Mouse (Mus musculus) CD4-positive, CD25-positive, alpha-beta regulatory T cell, adult 2 months (primary cell): ENCODE data around the gene Rgs3.

ENCODE experiments used
- DNase-seq: peaks from one replicate; pipeline ENCODE4 v3.0.0-alpha.2; 2012; ENCODE audit warnings: low read depth, low spot score

Gene Rgs3

GRCm38 (mm10) chr4:62605856-62606541 is 46.4 kb downstream of the Rgs3 start:
- DNase-seq: no peak

GRCm38 (mm10) chr4:62606542-62606882 is 46.9 kb downstream of the Rgs3 start:
- DNase-seq: no peak

- no peak for DNase-seq
Measured at GRCm38 (mm10) chr4:62606905-62607304, 47.3 kb downstream of the Rgs3 start.

GRCm38 (mm10) chr4:62607345-62607744 is 47.7 kb downstream of the Rgs3 start:
- peak; percentile 44 for DNase-seq

- no peak for DNase-seq
Measured at GRCm38 (mm10) chr4:62607805-62608204, 48.2 kb downstream of the Rgs3 start.

- no peak for DNase-seq
Measured at GRCm38 (mm10) chr4:62609333-62609732, 49.7 kb downstream of the Rgs3 start.

GRCm38 (mm10) chr4:62610142-62610675 is 50.6 kb downstream of the Rgs3 start:
- no peak for DNase-seq

GRCm38 (mm10) chr4:62612601-62613501 is 53.2 kb downstream of the Rgs3 start:
- DNase-seq: no peak

- no peak for DNase-seq
Measured at GRCm38 (mm10) chr4:62613646-62614365, 54.2 kb downstream of the Rgs3 start.

- DNase-seq: no peak
Measured at GRCm38 (mm10) chr4:62617856-62618440, 58.3 kb downstream of the Rgs3 start.

GRCm38 (mm10) chr4:62619232-62619964 is 59.8 kb downstream of the Rgs3 start:
- DNase-seq: peak; percentile 51

- no peak for DNase-seq
Measured at GRCm38 (mm10) chr4:62619965-62620244, 60.3 kb downstream of the Rgs3 start.

GRCm38 (mm10) chr4:62621151-62621550 is 61.5 kb downstream of the Rgs3 start:
- DNase-seq: no peak

GRCm38 (mm10) chr4:62621880-62622675 is 62.4 kb downstream of the Rgs3 start:
- no peak for DNase-seq

GRCm38 (mm10) chr4:62623251-62624015 is 63.8 kb downstream of the Rgs3 start:
- no peak for DNase-seq

- no peak for DNase-seq
Measured at GRCm38 (mm10) chr4:62624679-62625450, 65.2 kb downstream of the Rgs3 start.

- DNase-seq: no peak
Measured at GRCm38 (mm10) chr4:62625451-62626061, 65.9 kb downstream of the Rgs3 start.
